Mouse (Mus musculus): Measurements from ENCODE around the gene Bcap29.
A peak's percentile ranks its signal among the peaks of the same experiment; 100 is the strongest.
"Not testable (repeated sequence)": the region's sequence is repeated elsewhere in the genome, so short reads cannot be mapped to it uniquely, and the experiment has no call there.

Bcap29 gene

DNA sequence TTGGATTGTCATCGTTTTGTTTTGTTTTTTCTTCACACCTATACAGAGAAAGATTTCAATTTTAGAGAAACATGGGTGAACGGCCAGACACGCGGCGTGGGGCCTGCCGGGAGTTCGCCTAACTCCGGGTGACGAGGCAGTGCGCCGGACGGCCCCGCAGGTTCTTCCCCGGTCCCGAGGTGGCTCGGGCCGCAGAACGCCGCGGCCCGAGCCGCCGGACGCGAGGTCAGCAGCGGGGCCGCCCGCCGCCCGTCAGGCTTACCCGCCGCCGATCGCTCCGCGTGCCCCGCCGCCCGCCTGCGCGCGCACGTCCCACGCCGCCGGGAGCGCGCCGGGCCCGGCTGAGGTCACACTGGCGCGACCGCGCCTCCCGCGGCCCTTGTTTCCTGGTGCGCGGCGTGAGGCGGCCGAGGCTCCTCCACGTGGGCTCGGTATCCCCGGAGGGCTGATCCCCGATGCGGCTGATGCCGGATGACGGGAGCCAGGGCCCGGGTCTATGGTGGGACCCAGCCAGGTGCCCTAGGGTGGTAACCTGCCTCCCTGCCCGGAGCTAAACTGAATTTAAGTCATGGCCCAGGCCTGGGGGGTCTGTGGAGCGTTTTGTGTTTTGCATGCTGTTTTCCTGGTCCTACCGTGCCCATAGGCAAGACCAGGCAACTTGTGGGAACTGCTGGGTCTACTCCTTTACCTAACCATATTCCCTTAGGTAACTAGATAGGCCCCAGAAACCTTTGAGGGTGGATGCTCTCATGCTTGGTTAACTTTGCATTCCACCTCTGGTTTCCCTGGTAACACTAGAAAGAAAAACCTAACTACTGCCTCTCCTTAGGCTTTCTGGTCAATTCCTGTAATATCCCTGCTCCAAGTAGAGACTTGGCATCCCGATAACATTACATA is at the start of gene Bcap29:
Bcap29 (minus strand) TSS at position 316 of the 897 bp plus-strand sequence.
- DNase-seq (ENCODE audit: low read depth, low spot score) = peak; percentile 90

- DNase-seq (ENCODE audit: low read depth, low spot score) = no peak
Measured at GRCm38 (mm10) chr12:31667187-31667586, 32.7 kb upstream of the Bcap29 start.

DNA sequence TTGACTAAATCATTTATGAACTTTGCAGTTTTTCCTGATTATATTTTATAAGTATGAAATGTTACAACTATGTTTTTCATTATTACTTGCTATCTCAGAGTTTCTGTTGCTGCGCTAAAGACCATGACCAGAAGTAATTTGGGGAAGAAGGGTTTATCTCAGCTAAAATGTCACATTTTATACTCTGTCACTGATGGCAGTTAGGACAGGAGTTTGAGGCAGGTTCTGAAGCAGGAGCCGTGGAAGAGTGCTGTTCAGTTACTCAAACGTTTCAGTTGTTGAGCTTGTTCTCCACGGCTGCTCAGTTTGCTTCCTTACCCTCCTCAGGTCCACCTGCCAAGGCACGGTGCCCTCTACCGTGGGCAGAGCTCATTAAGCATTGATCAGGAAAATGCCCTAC is 31.5 kb upstream of the Bcap29 start:
- no peak for DNase-seq (ENCODE audit: low read depth, low spot score)

GRCm38 (mm10) chr12:31656841-31657240 is 22.4 kb upstream of the Bcap29 start:
- peak; percentile 7 for DNase-seq (ENCODE audit: low read depth, low spot score)

DNA sequence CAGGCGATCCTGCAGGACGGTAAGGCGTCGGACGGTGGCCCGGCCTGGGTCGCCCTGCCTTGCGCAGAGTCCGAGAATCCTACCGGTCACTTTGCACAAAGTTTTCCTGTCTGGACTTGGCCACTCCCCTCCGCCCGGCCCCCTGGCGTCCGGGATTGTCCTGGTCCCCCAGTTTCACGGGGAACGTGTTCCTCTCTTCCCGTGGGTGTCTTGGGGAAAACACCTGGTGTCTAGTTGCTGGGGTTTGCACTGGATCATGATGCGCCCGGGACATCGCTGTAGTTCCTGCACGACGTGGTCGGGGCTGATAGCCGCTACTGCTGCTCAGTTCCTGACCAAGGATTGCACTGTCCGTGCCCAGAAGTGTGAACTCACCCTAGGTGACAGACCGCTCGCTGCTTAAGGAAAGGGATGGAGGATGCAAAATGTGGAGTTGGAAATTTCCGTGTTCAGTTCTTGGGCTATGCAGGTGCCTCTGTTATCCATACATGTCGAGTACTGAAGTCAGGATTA is 20.6 kb upstream of the Bcap29 start:
- no peak for DNase-seq (ENCODE audit: low read depth, low spot score)

DNA sequence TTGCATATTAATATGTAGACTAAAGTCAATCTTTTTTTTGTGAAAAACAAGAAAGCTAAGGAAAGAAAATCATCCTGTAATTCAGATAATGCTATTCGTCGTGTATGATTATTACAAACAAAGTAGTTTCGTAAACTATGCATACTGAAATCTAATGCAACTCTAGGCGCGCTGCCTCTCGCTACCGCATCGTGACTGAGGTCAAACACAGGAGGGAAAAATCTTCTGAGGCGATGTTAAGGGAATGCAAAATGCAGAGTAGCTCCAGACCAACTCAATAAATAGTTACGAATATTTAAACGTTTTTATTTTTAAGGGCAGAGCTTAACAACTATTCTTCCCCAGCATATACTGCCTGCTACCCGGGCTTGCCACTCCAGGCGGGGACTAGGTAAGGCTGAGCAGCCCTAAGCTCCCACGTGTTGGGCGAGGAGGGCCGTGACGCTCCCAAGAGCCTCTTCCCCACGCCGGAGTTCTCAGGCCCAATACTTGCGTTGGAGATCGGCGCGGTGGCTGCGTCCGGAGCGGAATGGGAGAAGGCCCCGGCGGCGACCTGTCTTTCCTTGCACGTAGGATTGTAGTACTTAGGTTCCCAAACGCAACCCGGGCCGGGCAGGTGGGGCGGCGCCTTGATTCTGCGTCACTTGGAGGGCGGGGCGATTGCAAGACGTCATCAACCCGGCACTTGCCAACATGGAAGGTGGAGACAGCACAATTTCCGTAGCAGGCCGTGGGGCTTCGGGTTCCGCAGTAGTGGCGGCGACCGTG is 19.9 kb upstream of the Bcap29 start, which contains the start of the genes Dus4l and Cog5:
Dus4l (minus strand) TSS at position 630 of the 768 bp plus-strand sequence.
Cog5 (plus strand) TSS at position 673 of the 768 bp plus-strand sequence.
- DNase-seq (ENCODE audit: low read depth, low spot score) = peak; percentile 96

- no peak for DNase-seq (ENCODE audit: low read depth, low spot score)
Measured at GRCm38 (mm10) chr12:31653611-31654010, 19.2 kb upstream of the Bcap29 start.

GRCm38 (mm10) chr12:31635240-31635607 is 766 bp upstream of the Bcap29 start:
- DNase-seq (ENCODE audit: low read depth, low spot score) = no peak

GRCm38 (mm10) chr12:31633970-31634342 is 502 bp downstream of the Bcap29 start:
- peak; percentile 56 for DNase-seq (ENCODE audit: low read depth, low spot score)

DNA sequence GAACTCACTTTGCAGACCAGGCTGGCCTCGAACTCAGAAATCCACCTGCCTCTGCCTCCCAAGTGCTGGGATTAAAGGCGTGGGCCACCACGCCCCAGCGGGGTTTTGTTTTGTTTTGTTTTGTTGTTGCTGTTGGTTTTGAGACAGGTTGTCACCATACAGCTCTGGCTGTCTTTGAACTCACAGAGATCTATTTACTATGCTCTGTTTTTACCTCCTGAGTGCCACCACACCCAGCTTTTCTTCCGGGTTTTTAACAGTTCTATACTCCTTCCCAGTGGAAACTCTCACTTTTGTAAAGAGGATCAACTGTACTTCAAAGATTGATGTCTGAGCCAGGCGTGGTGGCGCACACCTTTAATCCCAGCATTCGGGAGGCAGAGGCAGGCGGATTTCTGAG is 6.1 kb downstream of the Bcap29 start:
- not testable (repeated sequence) for DNase-seq (ENCODE audit: low read depth, low spot score)

DNA sequence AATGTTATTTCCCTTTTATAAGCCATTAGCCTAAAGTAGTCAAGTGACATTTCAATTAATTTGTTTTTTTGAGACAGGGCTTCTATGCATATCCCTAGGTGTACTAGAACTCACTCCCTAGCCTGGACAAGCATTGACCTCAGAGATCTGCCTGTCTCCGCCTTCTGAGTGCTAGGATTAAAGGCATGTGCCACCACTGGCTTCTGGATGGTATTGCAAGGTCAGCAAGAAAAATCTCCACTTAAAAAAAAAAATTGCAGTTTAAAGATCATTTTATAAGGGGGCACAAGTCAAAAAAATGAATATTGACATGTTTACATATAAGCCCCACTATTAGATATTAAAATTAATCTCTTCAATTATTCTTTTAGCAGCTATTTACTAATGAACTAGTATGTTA is 9.4 kb downstream of the Bcap29 start:
- no peak for DNase-seq (ENCODE audit: low read depth, low spot score)

GRCm38 (mm10) chr12:31620106-31620505 is 14.4 kb downstream of the Bcap29 start:
- peak; percentile 16 for DNase-seq (ENCODE audit: low read depth, low spot score)

- DNase-seq (ENCODE audit: low read depth, low spot score) = no peak
Measured at GRCm38 (mm10) chr12:31613353-31613752, 21.1 kb downstream of the Bcap29 start.

DNA sequence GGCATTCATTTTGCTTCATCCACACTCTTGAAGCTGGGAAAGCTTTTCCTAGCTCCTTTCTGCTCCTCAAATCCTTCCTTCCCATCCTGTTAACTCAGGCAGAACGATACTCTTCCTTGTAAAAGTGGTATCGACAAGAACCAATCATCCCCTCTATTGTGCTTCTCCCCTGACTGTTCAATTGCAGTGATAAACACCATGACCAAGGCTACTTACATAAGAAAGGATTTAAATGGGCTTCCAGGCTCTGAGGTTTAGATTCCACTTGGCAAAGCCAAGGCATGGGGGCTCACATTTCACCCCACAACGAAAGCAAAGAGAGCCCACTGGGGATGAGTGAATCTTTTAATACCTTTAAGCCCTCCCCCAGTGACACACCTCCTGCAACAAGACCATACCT is 26.3 kb downstream of the Bcap29 start:
- DNase-seq (ENCODE audit: low read depth, low spot score) = no peak

GRCm38 (mm10) chr12:31604894-31605293 is 29.6 kb downstream of the Bcap29 start:
- no peak for DNase-seq (ENCODE audit: low read depth, low spot score)

DNA sequence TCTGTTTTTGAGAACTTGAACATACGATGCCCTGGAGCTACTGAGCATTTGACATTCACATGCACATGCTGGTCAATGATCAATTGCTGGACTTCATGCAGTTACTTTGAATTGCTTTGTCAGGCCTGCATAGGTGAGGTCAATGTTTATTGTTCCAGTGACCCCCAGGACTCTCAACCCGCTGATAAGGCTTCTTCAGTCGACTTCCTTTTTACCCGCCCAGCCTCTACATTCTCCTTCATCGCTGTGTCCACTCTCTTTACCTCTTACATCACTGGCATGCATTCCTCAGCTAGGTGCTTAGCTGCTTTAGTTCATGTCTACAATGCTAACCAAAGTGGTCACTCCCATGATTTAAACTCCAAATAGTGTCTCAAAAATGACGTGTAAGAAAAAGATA is 30.9 kb downstream of the Bcap29 start:
- no peak for DNase-seq (ENCODE audit: low read depth, low spot score)

DNA sequence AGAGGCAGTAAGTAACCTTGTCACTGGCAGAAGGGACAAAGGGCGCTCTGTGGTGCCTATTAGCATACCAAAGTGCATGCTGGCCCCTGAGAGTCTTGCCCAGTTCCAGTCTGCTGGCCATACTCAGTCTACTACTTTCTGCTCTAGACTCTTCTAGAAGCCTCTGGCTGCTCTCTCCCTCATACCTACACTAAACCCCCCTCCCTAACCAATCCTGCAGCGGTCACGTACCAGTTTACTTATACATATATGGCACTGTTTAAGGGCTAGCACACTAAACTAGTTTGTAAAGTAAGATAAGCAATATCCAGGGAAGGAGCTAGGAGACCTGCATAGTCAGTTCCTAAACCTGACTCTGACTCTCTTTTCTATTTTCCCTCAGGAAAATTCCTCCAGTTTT is 40.2 kb downstream of the Bcap29 start:
- DNase-seq (ENCODE audit: low read depth, low spot score) = no peak

- DNase-seq (ENCODE audit: low read depth, low spot score) = no peak
Measured at GRCm38 (mm10) chr12:31592011-31592410, 42.4 kb downstream of the Bcap29 start.

DNA sequence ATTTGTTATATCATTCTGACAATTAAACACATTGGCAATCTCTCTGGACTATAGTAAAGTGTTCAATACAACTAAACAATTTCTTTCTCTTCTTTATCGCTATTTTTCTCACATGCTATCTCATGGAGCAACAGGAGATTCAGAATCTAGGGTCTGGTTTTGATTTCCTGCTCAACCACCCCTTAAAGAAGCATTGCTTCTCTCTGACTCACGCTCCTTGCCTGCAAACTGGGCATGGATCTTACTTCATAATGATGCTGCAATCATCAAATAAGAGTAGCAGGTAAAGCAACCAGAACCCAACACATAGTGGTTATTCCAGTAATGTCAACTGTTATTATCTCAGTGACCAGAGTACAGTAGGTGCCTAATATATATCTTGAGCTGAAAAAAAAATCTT is 50.7 kb downstream of the Bcap29 start:
- DNase-seq (ENCODE audit: low read depth, low spot score) = no peak

DNA sequence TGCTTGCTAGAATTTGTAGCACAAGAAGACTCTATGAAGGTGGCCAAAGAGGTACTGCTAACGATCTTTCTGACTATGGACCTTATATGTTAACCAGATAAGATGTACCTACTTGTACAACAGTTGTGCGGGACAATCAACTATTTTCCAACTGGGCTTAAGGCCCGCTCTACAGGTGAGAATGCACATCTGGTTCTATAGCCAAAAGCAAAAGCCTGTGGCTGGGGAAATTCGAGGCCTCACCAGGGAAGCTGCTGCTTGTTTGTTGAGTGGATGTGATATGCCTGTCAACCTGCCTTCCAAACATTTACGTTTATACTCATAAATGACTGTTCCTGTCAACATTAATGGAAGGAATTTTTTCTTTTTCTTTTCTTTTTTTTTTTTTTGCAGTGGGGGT is 52.4 kb downstream of the Bcap29 start:
- DNase-seq (ENCODE audit: low read depth, low spot score) = no peak

GRCm38 (mm10) chr12:31581319-31581810 is 53.1 kb downstream of the Bcap29 start:
- DNase-seq (ENCODE audit: low read depth, low spot score) = no peak

GRCm38 (mm10) chr12:31580634-31581318 is 53.7 kb downstream of the Bcap29 start:
- DNase-seq (ENCODE audit: low read depth, low spot score) = no peak
